Mouse (Mus musculus) layer of hippocampus, adult 8-10 months (tissue): ENCODE measurements around the gene Card14. TPM values are rescaled to one million over a fixed set of nuclear protein-coding genes. Genes with fewer than 3 reads are reported as not detected.
A peak's percentile ranks its signal among the peaks of the same experiment; 100 is the strongest.
"Not testable (repeated sequence)": the region's sequence is repeated elsewhere in the genome, so short reads cannot be mapped to it uniquely, and the experiment has no call there.

Source experiments
- DNase-seq, 2 experiments: peaks; one replicate each; pipeline ENCODE4 v3.0.0; 2022; ENCODE audit warnings: low spot score in 2 of 2
- total RNA-seq, 4 experiments: library from RNA; stranded (reverse); gene quantifications; 2 replicates each; pipeline ENCODE4 v1.2.4; 2022

Card14 gene
- total RNA-seq, 4 experiments from 2014 or later = 0.36 to 0.71 (median 0.52) TPM

- DNase-seq = peak; percentile 49 to 67
These were observed 48.1 kb downstream of the Card14 start, which contains the start of the genes Sgsh and Slc26a11 for GRCm38 (mm10) chr11:119355443-119356385. Sgsh (minus strand) TSS chr11:119355536. Slc26a11 (plus strand) TSS chr11:119355557.

GRCm38 (mm10) chr11:119359089-119359488 lies 51.5 kb downstream of the Card14 start:
- DNase-seq = no peak

GRCm38 (mm10) chr11:119362769-119363533 lies 55.4 kb downstream of the Card14 start:
- no peak for DNase-seq

GRCm38 (mm10) chr11:119363534-119364145 lies 56.1 kb downstream of the Card14 start:
- DNase-seq = peak; percentile 31 to 55

GRCm38 (mm10) chr11:119375425-119375824 lies 67.9 kb downstream of the Card14 start:
- no peak for DNase-seq

- no peak for DNase-seq
These were observed 69.8 kb downstream of the Card14 start for GRCm38 (mm10) chr11:119377326-119377725.

- DNase-seq = no peak
These were observed 71.0 kb downstream of the Card14 start for GRCm38 (mm10) chr11:119378551-119378950.

- DNase-seq = no peak
These were observed 74.2 kb downstream of the Card14 start for GRCm38 (mm10) chr11:119381631-119382337.

- DNase-seq = no peak
These were observed 74.8 kb downstream of the Card14 start for GRCm38 (mm10) chr11:119382338-119382850.

- DNase-seq = no peak
These were observed 77.3 kb downstream of the Card14 start for GRCm38 (mm10) chr11:119384904-119385303.

- no peak for DNase-seq
These were observed 78.7 kb downstream of the Card14 start for GRCm38 (mm10) chr11:119386306-119386705.

GRCm38 (mm10) chr11:119387273-119387672 lies 79.7 kb downstream of the Card14 start:
- not testable (repeated sequence) for DNase-seq

GRCm38 (mm10) chr11:119389851-119390270 lies 82.3 kb downstream of the Card14 start:
- peak in 1 of 2 experiments; percentile 18 for DNase-seq

GRCm38 (mm10) chr11:119390271-119391231 lies 83.0 kb downstream of the Card14 start:
- peak; percentile 18 to 34 for DNase-seq

GRCm38 (mm10) chr11:119391386-119392000 lies 83.9 kb downstream of the Card14 start:
- no peak for DNase-seq

GRCm38 (mm10) chr11:119392001-119392614 lies 84.5 kb downstream of the Card14 start:
- no peak for DNase-seq

- peak in 1 of 2 experiments; percentile 20 for DNase-seq
These were observed 85.4 kb downstream of the Card14 start, which contains the start of gene Rnf213 for GRCm38 (mm10) chr11:119392800-119393482. Rnf213 (plus strand) TSS chr11:119393100.

GRCm38 (mm10) chr11:119393483-119393804 lies 85.9 kb downstream of the Card14 start:
- no peak for DNase-seq
